Mouse (Mus musculus) spleen, adult 2 months (tissue): Measurements from ENCODE around the gene Olfr99. TPM values are rescaled to one million over a fixed set of nuclear protein-coding genes. Genes with fewer than 3 reads are reported as not detected.

ENCODE experiments used
- DNase-seq, 2 experiments: peaks; one replicate each; pipeline versions ENCODE4 v3.0.0 to v3.0.0-alpha.2; 2012 to 2021; ENCODE audit warnings: low spot score in 2 of 2, low read depth in 1 of 2
- H3K27ac ChIP-seq: fragments of 200-500 bp; 2 replicates; pipeline ENCODE4 v1.5.1; 2012; ENCODE audit warnings: low read length, inconsistent platforms; ENCODE audit not compliant: insufficient read depth
- H3K27me3 ChIP-seq: fragments of 200-500 bp; 2 replicates; pipeline ENCODE4 v1.6.1; 2012; ENCODE audit warnings: mild to moderate bottlenecking, moderate library complexity, low read length, inconsistent platforms; ENCODE audit not compliant: control insufficient read depth, insufficient read depth
- H3K36me3 ChIP-seq: fragments of 200-500 bp; 2 replicates; pipeline ENCODE4 v1.6.1; 2012; ENCODE audit warnings: mild to moderate bottlenecking, low read length, inconsistent platforms; ENCODE audit not compliant: control insufficient read depth, insufficient read depth
- H3K4me1 ChIP-seq: fragments of 200-500 bp; 2 replicates; pipeline ENCODE4 v1.6.1; 2011; ENCODE audit warnings: inconsistent platforms; ENCODE audit not compliant: control insufficient read depth, insufficient read depth, insufficient read length
- H3K4me3 ChIP-seq: fragments of 200-500 bp; 2 replicates; pipeline ENCODE4 v1.5.1; 2011; ENCODE audit warnings: mild to moderate bottlenecking, inconsistent platforms; ENCODE audit not compliant: insufficient read depth, insufficient read length; ENCODE audit errors: extremely low read depth
- CTCF ChIP-seq: fragments of 200-500 bp; IDR thresholded peaks from 2 replicates; pipeline ENCODE4 v1.5.1; 2011; ENCODE audit warnings: mild to moderate bottlenecking, inconsistent platforms; ENCODE audit not compliant: insufficient read depth, insufficient read length, insufficient replicate concordance; ENCODE audit errors: extremely low read depth
- POLR2A ChIP-seq: fragments of 200-500 bp; IDR thresholded peaks from 2 replicates; pipeline ENCODE4 v1.6.1; 2011; ENCODE audit warnings: low read depth, low read length, inconsistent platforms
- WGBS: fragments of 180-500 bp; shearing (Covaris S2); methylation state at CpG from one replicate; pipeline ENCODE4 v1.1.7; 2018; 5-methylcytosine and 5-hydroxymethylcytosine counted together
- polyA plus RNA-seq: library from polyadenylated mRNA; depleted of rRNA; stranded (reverse); fragments of >200 nt; gene quantifications from 2 replicates; pipeline ENCODE4 v1.2.3, GENCODE M21; 2012

Olfr99 gene
- polyA plus RNA-seq, 1 experiment, result not detected

DNA sequence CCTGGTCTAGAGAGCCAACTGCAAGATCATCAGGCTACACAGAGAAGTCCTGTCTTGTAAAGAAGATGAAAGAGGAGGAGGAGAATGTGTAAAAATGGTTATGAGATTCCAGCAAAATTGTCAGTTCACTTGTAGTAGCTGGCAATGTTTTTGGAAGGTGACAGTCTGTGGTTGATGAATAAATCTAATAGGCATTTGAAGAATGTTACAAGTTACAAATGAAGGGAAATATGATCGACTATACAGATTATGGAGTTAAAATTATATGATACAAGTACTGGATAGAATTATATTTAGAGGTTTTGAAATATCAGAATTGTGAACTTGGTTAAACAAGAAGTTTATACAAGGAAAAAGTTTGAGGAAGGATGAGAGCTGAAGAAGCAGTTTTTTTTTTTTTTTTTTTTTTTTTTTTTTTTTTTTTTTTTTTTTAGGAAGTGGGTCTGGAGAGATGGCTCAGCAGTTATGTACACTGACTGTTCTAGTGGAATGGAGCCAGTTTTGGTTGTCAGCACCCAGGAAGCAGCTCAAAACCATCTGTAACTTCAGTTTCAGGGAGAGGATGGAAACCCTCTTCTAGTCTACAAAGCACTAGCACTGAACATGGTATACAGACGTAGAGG lies 7.5 kb downstream of the Olfr99 start:
- DNase-seq, result no peak
- H3K36me3 ChIP-seq, result peaks cover 21% of the 10 kb centered on the region
- WGBS, result 87% methylated on average over 2 of the region's 2 CpGs

DNA sequence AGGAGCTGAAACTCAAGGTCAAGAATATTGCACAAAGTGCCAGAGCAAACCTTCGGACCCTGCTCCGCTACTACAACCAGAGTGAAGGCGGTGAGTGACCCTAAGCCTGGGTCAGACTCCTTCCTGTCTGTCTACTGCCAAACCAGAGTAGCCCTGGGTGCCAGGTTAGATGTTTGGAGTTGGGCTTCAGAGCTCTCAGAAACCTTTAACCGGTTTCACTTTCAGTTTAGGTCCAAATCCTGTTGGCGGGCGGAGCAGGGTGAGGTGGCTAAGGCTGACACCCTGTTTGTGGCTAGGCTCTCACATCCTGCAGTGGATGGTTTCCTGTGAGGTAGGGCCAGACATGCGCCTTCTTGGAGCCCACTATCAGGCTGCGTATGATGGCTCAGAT lies 12.6 kb downstream of the Olfr99 start:
- 6% methylated on average over 8 of the region's 8 CpGs for WGBS
- Histone ChIP-seq H3K4me3 (peak overlapping the region; percentile 78), H3K27me3 (no peaks in the 10 kb centered on the region), H3K27ac (peak overlapping the region; percentile 93), H3K4me1 (peaks cover 17% of the 10 kb centered on the region; the same call in 1 of the 2 replicates), H3K36me3 (peaks cover 14% of the 10 kb centered on the region)
- DNase-seq, result peak; percentile 69 to 74
- TF ChIP-seq POLR2A (peak; percentile 29; the same call in 1 of the 2 replicates), CTCF (no peak)

More for the DNA sequence above, 7.5 kb downstream of the Olfr99 start:
- H3K27ac ChIP-seq, result no peak overlapping the region
- TF ChIP-seq CTCF, result no peak
- no peaks in the 10 kb centered on the region for H3K27me3 ChIP-seq
- no peak overlapping the region for H3K4me3 ChIP-seq
- H3K4me1 ChIP-seq, result peaks cover 16% of the 10 kb centered on the region; the same call in 1 of the 2 replicates

GRCm38 (mm10) chr17:37270058-37270701 lies 13.1 kb downstream of the Olfr99 start, which contains the start of gene H2-M3:
Gene H2-M3, plus strand, starts transcription at chr17:37270220.
- DNase-seq, result peak; percentile 93 to 94
- Histone ChIP-seq H3K27me3 (no peaks in the 10 kb centered on the region), H3K4me3 (peak within 1 kb of the TSS; percentile 78), H3K36me3 (peaks cover 11% of the 10 kb centered on the region), H3K4me1 (peaks cover 17% of the 10 kb centered on the region; the same call in 1 of the 2 replicates), H3K27ac (peak within 1 kb of the TSS; percentile 93)
- under 1% methylated on average over 26 of the region's 26 CpGs for WGBS
- TF ChIP-seq CTCF, result no peak
- peak; percentile 76 for TF ChIP-seq POLR2A

- no peak for DNase-seq
- no peaks in the 10 kb centered on the region for H3K27me3 ChIP-seq
- H3K36me3 ChIP-seq, result no peaks in the 10 kb centered on the region
- no peak within 1 kb of the TSS for H3K27ac ChIP-seq
- TF ChIP-seq CTCF, result no peak
- H3K4me1 ChIP-seq, result no peaks in the 10 kb centered on the region
- WGBS, result 85% methylated on average over 1 of the region's 1 CpGs
- H3K4me3 ChIP-seq, result no peak within 1 kb of the TSS
These were observed 19.6 kb downstream of the Olfr99 start, which contains the start of gene Olfr98 for GRCm38 (mm10) chr17:37263626-37264025. Gene Olfr98, minus strand, starts transcription at chr17:37263749.

DNA sequence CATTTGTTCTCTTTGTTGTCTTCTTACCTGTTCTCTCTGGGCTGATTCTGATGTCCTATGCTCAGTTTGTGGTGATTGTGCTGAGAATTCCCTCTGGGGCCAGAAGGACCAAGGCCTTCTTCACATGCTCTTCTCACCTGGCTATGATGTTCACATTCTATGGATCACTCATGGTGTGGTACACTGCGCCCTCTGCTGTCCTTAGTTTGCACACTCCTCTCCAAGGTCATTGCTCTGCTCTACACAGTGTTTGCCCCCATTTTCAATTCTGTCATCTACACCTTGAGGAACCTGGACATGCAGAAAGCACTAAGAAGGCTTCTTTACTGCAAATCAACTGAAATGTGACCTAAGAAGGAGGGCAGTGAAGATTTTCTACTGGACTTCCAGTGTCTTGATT lies 32.7 kb downstream of the Olfr99 start:
- no peaks in the 10 kb centered on the region; the same call in 1 of the 2 replicates for H3K27me3 ChIP-seq
- peak in 1 of 2 experiments; percentile 48 for DNase-seq
- WGBS, result 14% methylated on average over 1 of the region's 1 CpGs
- no peak for TF ChIP-seq POLR2A
- peak; percentile 27; the same call in 1 of the 2 replicates for TF ChIP-seq CTCF
- H3K4me3 ChIP-seq, result no peak overlapping the region
- H3K36me3 ChIP-seq, result no peaks in the 10 kb centered on the region
- no peaks in the 10 kb centered on the region for H3K4me1 ChIP-seq
- no peak overlapping the region for H3K27ac ChIP-seq

GRCm38 (mm10) chr17:37249460-37249859 lies 33.8 kb downstream of the Olfr99 start:
- Histone ChIP-seq H3K27ac (no peak overlapping the region), H3K36me3 (no peaks in the 10 kb centered on the region), H3K4me1 (no peaks in the 10 kb centered on the region), H3K27me3 (no peaks in the 10 kb centered on the region; the same call in 1 of the 2 replicates), H3K4me3 (no peak overlapping the region)
- no peak for TF ChIP-seq CTCF
- no peak for TF ChIP-seq POLR2A
- no peak for DNase-seq

- Histone ChIP-seq H3K27ac (0 out of 2 replicates have a peak overlapping the region, but pooled peaks have one; percentile 7), H3K4me1 (no peaks in the 10 kb centered on the region), H3K27me3 (no peaks in the 10 kb centered on the region), H3K36me3 (no peaks in the 10 kb centered on the region), H3K4me3 (peak overlapping the region; percentile 32; the same call in 1 of the 2 replicates)
- 15% methylated on average over 5 of the region's 5 CpGs for WGBS
- TF ChIP-seq CTCF (peak; percentile 43; the same call in 1 of the 2 replicates), POLR2A (no peak)
- peak; percentile 75 to 85 for DNase-seq
These were observed 36.5 kb downstream of the Olfr99 start for GRCm38 (mm10) chr17:37246715-37247114.
